Comparison of ENCODE assay signal across 9 mouse cellular contexts in genomic region chr7:89939497-89940353, GRCm38 (mm10). TPM values are rescaled to one million over a fixed set of nuclear protein-coding genes. Genes with fewer than 3 reads are reported as not detected.
A peak's percentile ranks its signal among the peaks of the same experiment; 100 is the strongest.
DNase-seq lines count a peak whose midpoint lies in the region; ATAC-seq and TF ChIP-seq lines count a peak whose summit lies in the region.
"Had no signal": no experiment of that assay in that cellular context is flagged by ENCODE, and none has a peak within 500 bp of the region (broad histone marks: within the 10 kb centered on the region; RNA-seq: fewer than 3 reads in every experiment).

No protein-coding gene starts in this region.

- H3K9me3 ChIP-seq in lung, embryonic 14.5 days (ENCODE audit: low read depth, low read length), result no peaks in the 10 kb centered on the region
- no peaks in the 10 kb centered on the region for H3K9me3 ChIP-seq in neural tube, embryonic 12.5 days

- 46% methylated on average over 15 of the region's 15 CpGs for WGBS in lung, embryonic 14.5 days
- WGBS in neural tube, embryonic 12.5 days, result 54% methylated on average over 15 of the region's 15 CpGs

- TF ChIP-seq POLR2A in cortical plate, adult 2 months (IDR thresholded peaks at IDR 0.05; ENCODE audit: extremely low read depth, insufficient read depth, low read length), result no peak

- peak overlapping the region; percentile 76 for H3K9ac ChIP-seq in lung, embryonic 14.5 days
- peak overlapping the region; percentile 67; the same call in 1 of the 2 replicates for H3K9ac ChIP-seq in neural tube, embryonic 12.5 days

- peaks cover 1% of the 10 kb centered on the region; the same call in 1 of the 2 replicates for H3K36me3 ChIP-seq in lung, embryonic 14.5 days (ENCODE audit: insufficient read depth)
- no peaks in the 10 kb centered on the region; the same call in 1 of the 2 replicates for H3K36me3 ChIP-seq in neural tube, embryonic 12.5 days

- no peak for ATAC-seq in lung, embryonic 14.5 days (ENCODE audit: insufficient read depth)
- ATAC-seq in neural tube, embryonic 12.5 days (ENCODE audit: low FRiP score, low read depth), result no peak

- no peaks in the 10 kb centered on the region for H3K27me3 ChIP-seq in lung, embryonic 14.5 days (ENCODE audit: insufficient read depth, low read length)
- H3K27me3 ChIP-seq in neural tube, embryonic 12.5 days (replicated peaks), result no peaks in the 10 kb centered on the region

- H3K27ac ChIP-seq in lung, embryonic 14.5 days (ENCODE audit: low read depth), result 0 out of 2 replicates have a peak overlapping the region, but pooled peaks have one; percentile 64
- no peak overlapping the region for H3K27ac ChIP-seq in cortical plate, adult 2 months (ENCODE audit: insufficient read depth, low read length)
- no peak overlapping the region for H3K27ac ChIP-seq in neural tube, embryonic 12.5 days

- TF ChIP-seq CTCF in lung, embryonic 14.5 days (IDR thresholded peaks at IDR 0.05; ENCODE audit: low read depth), result no peak
- TF ChIP-seq CTCF in cortical plate, adult 2 months (IDR thresholded peaks at IDR 0.05; ENCODE audit: extremely low read depth, insufficient read depth, low read length), result no peak

- H3K4me3 ChIP-seq in lung, embryonic 14.5 days (ENCODE audit: low read depth, low read length), result peak overlapping the region; percentile 88
- peak overlapping the region; percentile 85 for H3K4me3 ChIP-seq in cortical plate, adult 2 months (ENCODE audit: insufficient read depth, low read length)
- peak overlapping the region; percentile 78 for H3K4me3 ChIP-seq in neural tube, embryonic 12.5 days

- H3K4me2 ChIP-seq in lung, embryonic 14.5 days, result peak overlapping the region; percentile 79
- peak overlapping the region; percentile 71 for H3K4me2 ChIP-seq in neural tube, embryonic 12.5 days (replicated peaks)

- 0 out of 2 replicates have a peak, but pooled peaks cover 4% of the 10 kb centered on the region for H3K4me1 ChIP-seq in lung, embryonic 14.5 days (ENCODE audit: insufficient read depth)
- H3K4me1 ChIP-seq in cortical plate, adult 2 months (ENCODE audit: control insufficient read depth, insufficient read depth, low read length), result peaks cover 4% of the 10 kb centered on the region
- peaks cover 9% of the 10 kb centered on the region for H3K4me1 ChIP-seq in neural tube, embryonic 12.5 days

- DNase-seq in lung, embryonic 14.5 days, result peak; percentile 21
- no peak for DNase-seq in lung, postnatal 36 days
- DNase-seq in induced T-regulatory cell, adult 2 months (ENCODE audit: low read depth), result peak; percentile 28
- no peak for DNase-seq in spleen, postnatal 36 days (ENCODE audit: low spot score in 2 of 2)
- DNase-seq in urinary bladder, postnatal 4 days (ENCODE audit: low spot score in 2 of 2), result no peak
- no peak for DNase-seq in lung, adult 18-20 months
- DNase-seq: thymus, postnatal 36 days had no signal

RNA-seq across cellular contexts. Expression of gene Hikeshi, which starts 1.3 kb away (rescaled TPM):
- 126 and 136 TPM in 2 replicates for polyA plus RNA-seq in lung, embryonic 14.5 days (2014; fragmentation: Nextera tagmentation; extraction: Ambion mirVana)
- 71.8 and 72.9 TPM in 2 replicates for polyA plus RNA-seq in cortical plate, adult 2 months (2012; rRNA removed)
- polyA plus RNA-seq in neural tube, embryonic 12.5 days (2016; fragmentation: Nextera tagmentation; extraction: Ambion mirVana), result 134 and 135 TPM in 2 replicates

RNA-seq across cellular contexts. Expression of gene Ccdc81, which starts 36.3 kb away (rescaled TPM):
- polyA plus RNA-seq in lung, embryonic 14.5 days (2014; fragmentation: Nextera tagmentation; extraction: Ambion mirVana), result not detected in 2 replicates
- polyA plus RNA-seq in cortical plate, adult 2 months (2012; rRNA removed), result 0.79 and 1.5 TPM in 2 replicates
- 0.09 and 0.11 TPM in 2 replicates for polyA plus RNA-seq in neural tube, embryonic 12.5 days (2016; fragmentation: Nextera tagmentation; extraction: Ambion mirVana)

RNA-seq across cellular contexts. Expression of gene Eed, which starts 41.1 kb away (rescaled TPM):
- 75.5 and 78.1 TPM in 2 replicates for polyA plus RNA-seq in lung, embryonic 14.5 days (2014; fragmentation: Nextera tagmentation; extraction: Ambion mirVana)
- polyA plus RNA-seq in cortical plate, adult 2 months (2012; rRNA removed), result 32.0 and 32.3 TPM in 2 replicates
- 65.6 and 66.0 TPM in 2 replicates for polyA plus RNA-seq in neural tube, embryonic 12.5 days (2016; fragmentation: Nextera tagmentation; extraction: Ambion mirVana)

Comparison
In these comparisons a context has a peak if more than half of its experiments do, and no peak if none do; other contexts are left out.
1. DNase-seq: peak in lung, embryonic 14.5 days (single experiment) and induced T-regulatory cell, adult 2 months (single experiment); none in lung, postnatal 36 days (single experiment), spleen, postnatal 36 days (0 of 2), urinary bladder, postnatal 4 days (0 of 2) and lung, adult 18-20 months (0 of 2).
2. Peak in every context shown above with its lines, with median percentiles within 50 percentile points of each other: H3K4me3 ChIP-seq.